Mouse (Mus musculus): ENCODE results near the gene Uqcc2. TPM values are rescaled to one million over a fixed set of nuclear protein-coding genes. Genes with fewer than 3 reads are reported as not detected.

Uqcc2 gene
- polyA plus RNA-seq, 1 experiment from 2014 or later: 372 TPM

- Histone ChIP-seq H3K4me1 (peaks cover 30% of the 10 kb centered on the region), H3K36me3 (replicated peaks) (peaks cover 9% of the 10 kb centered on the region; the same call in 1 of the 2 replicates), H3K27ac (no peak overlapping the region), H3K27me3 (replicated peaks) (no peaks in the 10 kb centered on the region), H3K9ac (no peak overlapping the region), H3K9me3 (no peaks in the 10 kb centered on the region), H3K4me2 (no peak overlapping the region), H3K4me3 (no peak overlapping the region)
- 29% methylated on average over 14 of the region's 14 CpGs for WGBS
- no peak for ATAC-seq (replicated peaks)
Observed at GRCm38 (mm10) chr17:27121266-27121665, 12.4 kb downstream of the Uqcc2 start.

GRCm38 (mm10) chr17:27120561-27121024 lies 13.1 kb downstream of the Uqcc2 start:
- WGBS: 2% methylated on average over 18 of the region's 18 CpGs
- no peaks in the 10 kb centered on the region for H3K9me3 ChIP-seq
- peaks cover 24% of the 10 kb centered on the region for H3K4me1 ChIP-seq
- H3K27me3 ChIP-seq (replicated peaks): no peaks in the 10 kb centered on the region
- H3K4me2 ChIP-seq: peak overlapping the region; percentile 17; the same call in 1 of the 2 replicates
- 0 out of 2 replicates have a peak, but pooled peaks have one; percentile 19 for ATAC-seq (replicated peaks)
- H3K27ac ChIP-seq: 0 out of 2 replicates have a peak overlapping the region, but pooled peaks have one; percentile 42
- no peak overlapping the region for H3K4me3 ChIP-seq
- H3K36me3 ChIP-seq (replicated peaks): peaks cover 9% of the 10 kb centered on the region; the same call in 1 of the 2 replicates
- no peak overlapping the region for H3K9ac ChIP-seq

GRCm38 (mm10) chr17:27119954-27120353 lies 13.8 kb downstream of the Uqcc2 start:
- Histone ChIP-seq H3K9ac (no peak overlapping the region), H3K36me3 (replicated peaks) (peaks cover 9% of the 10 kb centered on the region; the same call in 1 of the 2 replicates), H3K27me3 (replicated peaks) (no peaks in the 10 kb centered on the region), H3K4me3 (no peak overlapping the region), H3K4me2 (no peak overlapping the region; the same call in 1 of the 2 replicates), H3K9me3 (no peaks in the 10 kb centered on the region), H3K27ac (no peak overlapping the region), H3K4me1 (peaks cover 19% of the 10 kb centered on the region)
- ATAC-seq (replicated peaks): no peak
- WGBS: 63% methylated on average over 8 of the region's 8 CpGs

GRCm38 (mm10) chr17:27119540-27119895 lies 14.2 kb downstream of the Uqcc2 start:
- Histone ChIP-seq H3K9ac (no peak overlapping the region), H3K27ac (no peak overlapping the region), H3K4me3 (no peak overlapping the region), H3K4me1 (peaks cover 19% of the 10 kb centered on the region), H3K27me3 (replicated peaks) (no peaks in the 10 kb centered on the region), H3K9me3 (no peaks in the 10 kb centered on the region), H3K4me2 (no peak overlapping the region), H3K36me3 (replicated peaks) (peaks cover 9% of the 10 kb centered on the region; the same call in 1 of the 2 replicates)
- ATAC-seq (replicated peaks): no peak
- WGBS: 60% methylated on average over 4 of the region's 4 CpGs

- Histone ChIP-seq H3K27ac (no peak overlapping the region), H3K4me2 (no peak overlapping the region), H3K36me3 (replicated peaks) (peaks cover 9% of the 10 kb centered on the region; the same call in 1 of the 2 replicates), H3K27me3 (replicated peaks) (no peaks in the 10 kb centered on the region), H3K9ac (no peak overlapping the region), H3K4me1 (peaks cover 19% of the 10 kb centered on the region), H3K9me3 (no peaks in the 10 kb centered on the region), H3K4me3 (no peak overlapping the region)
- 84% methylated on average over 25 of the region's 25 CpGs for WGBS
- no peak for ATAC-seq (replicated peaks)
Observed at GRCm38 (mm10) chr17:27118676-27119539, 14.8 kb downstream of the Uqcc2 start.

GRCm38 (mm10) chr17:27110072-27110471 lies 23.6 kb downstream of the Uqcc2 start:
- Histone ChIP-seq H3K4me2 (no peak overlapping the region), H3K4me3 (no peak overlapping the region), H3K9me3 (no peaks in the 10 kb centered on the region), H3K9ac (no peak overlapping the region), H3K36me3 (replicated peaks) (no peaks in the 10 kb centered on the region), H3K27me3 (replicated peaks) (no peaks in the 10 kb centered on the region), H3K27ac (no peak overlapping the region), H3K4me1 (no peaks in the 10 kb centered on the region)
- WGBS: 89% methylated on average over 7 of the region's 7 CpGs
- no peak for ATAC-seq (replicated peaks)

GRCm38 (mm10) chr17:27107936-27108335 lies 25.8 kb downstream of the Uqcc2 start:
- 67% methylated on average over 6 of the region's 6 CpGs for WGBS

GRCm38 (mm10) chr17:27106745-27107144 lies 27.0 kb downstream of the Uqcc2 start:
- Histone ChIP-seq H3K4me2 (no peak overlapping the region), H3K9ac (no peak overlapping the region), H3K4me1 (no peaks in the 10 kb centered on the region), H3K27ac (no peak overlapping the region), H3K36me3 (replicated peaks) (no peaks in the 10 kb centered on the region), H3K4me3 (no peak overlapping the region), H3K27me3 (replicated peaks) (no peaks in the 10 kb centered on the region), H3K9me3 (no peaks in the 10 kb centered on the region)
- no peak for ATAC-seq (replicated peaks)
- 87% methylated on average over 9 of the region's 9 CpGs for WGBS

More at GRCm38 (mm10) chr17:27107936-27108335, 25.8 kb downstream of the Uqcc2 start:
- no peak overlapping the region for H3K27ac ChIP-seq
- H3K9me3 ChIP-seq: no peaks in the 10 kb centered on the region
- no peaks in the 10 kb centered on the region for H3K4me1 ChIP-seq
- no peak overlapping the region for H3K4me3 ChIP-seq
- no peaks in the 10 kb centered on the region for H3K27me3 ChIP-seq (replicated peaks)
- H3K36me3 ChIP-seq (replicated peaks): no peaks in the 10 kb centered on the region
- no peak for ATAC-seq (replicated peaks)
- H3K4me2 ChIP-seq: no peak overlapping the region
- H3K9ac ChIP-seq: no peak overlapping the region

- Histone ChIP-seq H3K9ac (no peak overlapping the region), H3K36me3 (replicated peaks) (no peaks in the 10 kb centered on the region), H3K9me3 (no peaks in the 10 kb centered on the region), H3K4me1 (no peaks in the 10 kb centered on the region), H3K4me3 (no peak overlapping the region), H3K27ac (no peak overlapping the region), H3K27me3 (replicated peaks) (no peaks in the 10 kb centered on the region), H3K4me2 (no peak overlapping the region)
- WGBS: 78% methylated on average over 17 of the region's 18 CpGs
- no peak for ATAC-seq (replicated peaks)
Observed at GRCm38 (mm10) chr17:27105698-27106470, 27.8 kb downstream of the Uqcc2 start.

- H3K4me2 ChIP-seq: no peak overlapping the region
Observed at GRCm38 (mm10) chr17:27101675-27102074, 32.0 kb downstream of the Uqcc2 start.

GRCm38 (mm10) chr17:27095690-27096089 lies 38.0 kb downstream of the Uqcc2 start:
- WGBS: 26% methylated on average over 13 of the region's 13 CpGs
- Histone ChIP-seq H3K27me3 (replicated peaks) (no peaks in the 10 kb centered on the region), H3K9ac (no peak overlapping the region), H3K4me3 (no peak overlapping the region), H3K4me2 (no peak overlapping the region), H3K36me3 (replicated peaks) (no peaks in the 10 kb centered on the region), H3K27ac (no peak overlapping the region), H3K4me1 (no peaks in the 10 kb centered on the region), H3K9me3 (no peaks in the 10 kb centered on the region)
- no peak for ATAC-seq (replicated peaks)

More at GRCm38 (mm10) chr17:27101675-27102074, 32.0 kb downstream of the Uqcc2 start:
- Histone ChIP-seq H3K9ac (no peak overlapping the region), H3K4me1 (no peaks in the 10 kb centered on the region), H3K9me3 (no peaks in the 10 kb centered on the region), H3K27me3 (replicated peaks) (no peaks in the 10 kb centered on the region), H3K27ac (no peak overlapping the region), H3K36me3 (replicated peaks) (no peaks in the 10 kb centered on the region), H3K4me3 (no peak overlapping the region)
- no peak for ATAC-seq (replicated peaks)
- WGBS: 81% methylated on average over 5 of the region's 5 CpGs

GRCm38 (mm10) chr17:27090068-27090467 lies 43.6 kb downstream of the Uqcc2 start:
- Histone ChIP-seq H3K9me3 (no peaks in the 10 kb centered on the region), H3K27me3 (replicated peaks) (no peaks in the 10 kb centered on the region), H3K36me3 (replicated peaks) (no peaks in the 10 kb centered on the region), H3K9ac (no peak overlapping the region), H3K4me1 (no peaks in the 10 kb centered on the region), H3K4me2 (no peak overlapping the region), H3K4me3 (no peak overlapping the region), H3K27ac (no peak overlapping the region)
- no peak for ATAC-seq (replicated peaks)
- 80% methylated on average over 9 of the region's 9 CpGs for WGBS
